Mouse (Mus musculus) ZHBTc4 (cell line): ENCODE measurements around the gene Mrps36.
"Not testable (repeated sequence)": the region's sequence is repeated elsewhere in the genome, so short reads cannot be mapped to it uniquely, and the experiment has no call there.

Experiments
- DNase-seq: peaks from one replicate; pipeline ENCODE4 v3.0.0-alpha.2; 2011; ENCODE audit warnings: low read depth, low spot score

The Mrps36 gene

DNA sequence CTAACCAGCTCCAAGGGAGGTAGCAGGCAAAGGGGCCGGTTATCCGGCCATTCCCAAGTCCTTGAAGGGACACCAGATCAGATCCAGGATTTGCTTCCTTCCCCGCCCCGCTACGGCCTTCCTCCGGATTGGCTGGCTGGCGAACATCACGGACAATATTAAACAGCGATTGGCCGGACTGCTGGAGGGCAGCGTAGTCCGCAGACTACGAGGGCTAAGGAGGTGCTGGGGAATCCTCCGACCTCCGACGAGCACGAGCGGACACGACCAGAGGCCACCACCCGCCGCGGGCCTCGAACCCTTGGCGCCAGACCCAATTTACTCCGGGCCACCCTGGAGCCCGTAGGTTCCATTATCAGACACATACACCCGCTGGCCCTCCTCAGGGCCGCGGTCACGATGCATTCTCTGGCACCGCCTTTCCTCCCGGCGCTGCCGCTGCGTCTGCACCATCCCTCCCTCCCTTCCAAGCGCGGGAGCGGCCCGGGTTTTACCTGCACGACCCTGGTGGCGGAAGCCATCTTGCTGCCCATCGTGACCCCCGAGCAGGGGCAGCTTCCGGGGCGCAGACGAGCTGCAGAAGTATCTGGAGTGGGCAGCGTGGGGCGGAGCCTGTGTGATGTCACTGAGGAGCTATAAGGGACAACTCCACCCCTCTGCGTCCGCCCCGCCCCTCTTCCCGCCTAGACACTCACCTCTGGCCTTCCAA lies at the start of gene Mrps36:
Gene Mrps36 (minus strand): TSS at position 624 of the 709 bp plus-strand sequence.
- DNase-seq = peak; percentile 96

DNA sequence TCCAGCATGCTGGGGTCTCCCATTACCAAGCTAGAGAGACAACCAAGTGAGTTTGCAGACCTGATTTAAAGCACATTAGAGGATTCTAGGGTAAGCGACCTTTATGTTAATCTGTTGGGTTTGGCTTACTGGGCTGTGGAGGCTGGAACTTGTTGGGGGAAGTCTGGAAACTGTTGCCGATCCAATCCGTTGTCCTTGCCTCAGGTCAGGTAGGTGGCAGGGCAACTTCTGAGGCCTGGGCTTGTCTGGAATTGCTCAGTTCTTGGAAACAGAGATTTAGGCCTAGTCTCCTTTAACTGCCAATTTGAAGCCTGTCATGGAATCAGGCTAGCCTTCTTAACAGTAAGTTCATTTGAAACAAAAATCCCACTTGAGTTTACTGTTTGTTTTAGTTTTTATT lies 44.6 kb upstream of the Mrps36 start:
- peak; percentile 51 for DNase-seq

DNA sequence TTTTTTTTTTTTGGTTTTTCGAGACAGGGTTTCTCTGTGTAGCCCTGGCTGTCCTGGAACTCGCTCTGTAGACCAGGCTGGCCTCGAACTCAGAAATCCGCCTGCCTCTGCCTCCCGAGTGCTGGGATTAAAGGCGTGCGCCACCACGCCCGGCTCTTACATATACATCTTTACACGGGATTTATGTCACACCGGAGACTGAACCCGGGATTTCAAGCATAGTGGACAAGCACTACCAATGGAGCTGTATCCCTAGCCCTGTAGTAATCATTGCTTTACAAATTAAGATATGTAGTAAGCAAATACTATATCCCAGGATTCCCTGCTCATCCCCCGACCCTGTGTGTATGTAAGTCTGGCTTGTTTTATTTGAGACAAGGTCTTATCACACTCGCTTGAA lies 43.6 kb upstream of the Mrps36 start:
- DNase-seq = not testable (repeated sequence)

DNA sequence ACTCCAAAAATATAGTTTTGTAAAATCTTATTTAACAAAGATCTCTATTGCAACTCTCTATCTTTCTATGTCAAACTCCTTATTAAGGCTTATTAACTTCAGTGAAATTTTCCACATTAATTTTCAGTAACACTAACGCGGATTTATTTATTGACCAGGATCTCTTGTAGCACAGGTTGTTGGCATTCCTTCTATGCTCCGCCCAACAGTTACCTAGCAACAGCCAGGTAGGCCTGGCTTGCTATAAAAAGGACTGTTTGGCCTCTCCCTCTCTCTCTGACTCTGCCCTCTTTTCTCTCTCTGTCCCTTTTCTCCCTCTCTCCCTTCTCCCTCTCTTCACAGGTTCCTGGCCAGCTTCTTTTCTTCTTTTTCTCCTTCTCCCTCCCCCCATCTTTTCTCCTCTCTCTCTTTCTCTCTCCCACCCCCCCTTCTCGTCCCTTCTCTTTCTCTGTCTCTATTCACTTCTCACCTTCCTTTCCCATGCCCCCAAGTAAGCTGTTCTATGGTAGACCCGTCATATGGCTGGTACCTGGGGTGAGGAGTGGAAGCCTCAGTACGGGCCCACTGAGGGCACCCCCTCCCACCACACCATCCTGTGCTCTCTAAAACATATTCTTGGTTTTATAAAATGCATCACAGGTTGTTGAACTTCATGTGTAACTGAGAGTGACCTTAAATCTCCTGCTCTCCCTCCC lies 43.0 kb upstream of the Mrps36 start:
- DNase-seq = peak; percentile 63

DNA sequence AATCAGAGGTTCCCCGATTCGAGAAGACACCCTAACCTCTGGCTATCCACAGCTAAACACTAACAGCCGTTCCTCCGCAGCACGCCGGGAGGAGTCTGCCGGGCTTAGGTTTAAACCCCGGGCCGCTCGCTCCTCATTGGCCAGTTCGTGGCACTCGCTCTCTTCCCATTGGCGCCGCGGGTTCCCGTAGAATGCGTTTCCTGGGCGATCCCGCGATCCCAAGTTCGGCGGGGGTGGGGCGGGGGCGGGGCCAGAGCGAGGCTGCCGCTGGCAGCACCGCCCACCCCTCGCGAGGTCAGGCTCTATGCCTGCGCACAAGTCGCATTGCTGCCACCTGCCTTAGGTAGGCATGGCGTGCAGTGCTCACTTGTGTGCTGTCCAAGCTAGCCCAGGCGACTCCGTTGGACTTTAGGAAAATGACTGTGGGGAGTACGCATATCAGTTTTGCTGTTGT lies 42.0 kb upstream of the Mrps36 start, which contains the start of gene Ccnb1:
Gene Ccnb1 (minus strand): TSS at position 157 of the 454 bp plus-strand sequence.
- DNase-seq = peak; percentile 99

DNA sequence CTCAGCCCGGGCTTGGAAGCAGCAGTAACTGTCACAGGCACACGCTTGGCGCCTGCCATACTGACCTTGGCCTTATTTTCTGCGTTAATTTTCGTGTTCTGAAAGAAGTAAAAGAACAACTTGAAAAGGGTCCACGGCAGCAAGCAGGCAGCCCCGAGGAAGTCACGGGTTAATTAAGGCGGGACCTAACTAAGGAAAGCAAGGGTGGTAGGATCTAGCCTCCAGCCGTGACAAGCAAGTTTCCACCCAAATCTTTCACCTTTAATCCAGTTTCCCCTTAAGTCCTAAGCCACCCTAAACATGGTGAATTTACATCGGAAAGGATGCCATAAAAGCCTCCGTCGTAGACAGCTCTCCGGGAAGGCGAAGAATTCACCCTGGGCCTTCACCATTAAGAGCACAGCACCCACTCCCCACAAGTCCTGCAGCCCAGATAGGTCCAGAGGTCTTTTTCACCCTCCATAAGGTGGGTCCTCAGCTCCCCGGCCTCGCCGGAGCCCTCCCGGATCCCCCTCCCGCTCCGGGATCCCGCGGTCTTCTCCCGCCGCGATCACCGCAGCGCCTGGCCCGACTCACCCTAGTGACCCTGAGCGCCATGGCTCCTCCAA lies 41.5 kb upstream of the Mrps36 start:
- DNase-seq = peak; percentile 54

DNA sequence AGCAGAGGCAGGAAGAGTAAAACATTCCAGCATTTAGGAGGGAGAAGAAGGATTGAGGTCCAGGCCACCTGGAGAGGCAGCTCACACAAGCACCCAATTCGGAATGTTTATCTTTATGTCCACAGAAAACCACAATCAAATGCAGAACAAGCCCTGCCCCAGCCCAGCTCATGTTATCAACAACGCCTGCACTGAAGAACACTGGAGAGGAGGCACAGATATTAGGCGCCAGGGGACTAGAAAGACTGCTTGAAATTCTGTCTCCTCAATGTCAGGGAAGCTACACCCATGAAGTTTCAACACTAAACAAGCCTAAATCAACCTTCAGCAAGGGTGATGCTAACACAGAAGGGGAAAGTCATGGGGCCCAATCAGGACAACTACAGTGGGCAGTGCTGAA lies 33.0 kb upstream of the Mrps36 start:
- peak; percentile 18 for DNase-seq

DNA sequence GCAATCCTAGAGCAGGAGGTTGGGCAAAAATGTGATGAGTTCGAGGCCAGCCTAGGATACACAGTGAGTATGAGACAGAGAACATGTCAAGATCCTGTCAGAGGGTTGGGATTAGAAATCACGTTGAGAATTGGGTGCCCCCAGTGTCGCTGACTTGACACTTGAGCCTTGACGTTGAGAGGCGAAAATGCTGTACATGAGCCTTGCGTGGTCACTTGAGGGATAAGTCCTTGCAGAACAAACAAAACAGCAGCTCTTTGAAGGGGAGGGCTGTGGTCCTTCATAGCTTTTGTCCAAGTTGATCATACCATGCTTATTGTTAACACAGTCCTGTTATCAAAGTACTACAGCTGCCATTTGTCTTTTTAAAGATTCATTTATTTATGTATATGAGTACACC lies 32.3 kb upstream of the Mrps36 start:
- DNase-seq = peak; percentile 35

DNA sequence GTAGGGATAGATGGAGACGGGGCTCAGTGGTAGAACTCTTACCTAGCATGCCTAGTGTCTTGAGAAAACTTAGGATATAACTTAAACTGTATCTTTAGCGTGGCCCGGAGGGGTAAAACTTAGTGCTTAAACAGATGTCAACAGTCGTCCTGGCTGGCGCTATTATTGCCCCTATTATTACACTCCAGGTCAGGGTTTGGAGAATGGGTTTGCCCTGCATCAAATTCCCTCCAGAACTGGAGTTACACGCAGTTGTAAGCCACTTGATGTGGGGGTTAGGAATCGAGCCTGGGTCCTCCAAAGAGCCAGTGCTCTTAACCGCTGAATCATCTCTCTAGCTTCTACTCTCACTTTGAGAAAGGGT lies 31.6 kb upstream of the Mrps36 start:
- DNase-seq = no peak

DNA sequence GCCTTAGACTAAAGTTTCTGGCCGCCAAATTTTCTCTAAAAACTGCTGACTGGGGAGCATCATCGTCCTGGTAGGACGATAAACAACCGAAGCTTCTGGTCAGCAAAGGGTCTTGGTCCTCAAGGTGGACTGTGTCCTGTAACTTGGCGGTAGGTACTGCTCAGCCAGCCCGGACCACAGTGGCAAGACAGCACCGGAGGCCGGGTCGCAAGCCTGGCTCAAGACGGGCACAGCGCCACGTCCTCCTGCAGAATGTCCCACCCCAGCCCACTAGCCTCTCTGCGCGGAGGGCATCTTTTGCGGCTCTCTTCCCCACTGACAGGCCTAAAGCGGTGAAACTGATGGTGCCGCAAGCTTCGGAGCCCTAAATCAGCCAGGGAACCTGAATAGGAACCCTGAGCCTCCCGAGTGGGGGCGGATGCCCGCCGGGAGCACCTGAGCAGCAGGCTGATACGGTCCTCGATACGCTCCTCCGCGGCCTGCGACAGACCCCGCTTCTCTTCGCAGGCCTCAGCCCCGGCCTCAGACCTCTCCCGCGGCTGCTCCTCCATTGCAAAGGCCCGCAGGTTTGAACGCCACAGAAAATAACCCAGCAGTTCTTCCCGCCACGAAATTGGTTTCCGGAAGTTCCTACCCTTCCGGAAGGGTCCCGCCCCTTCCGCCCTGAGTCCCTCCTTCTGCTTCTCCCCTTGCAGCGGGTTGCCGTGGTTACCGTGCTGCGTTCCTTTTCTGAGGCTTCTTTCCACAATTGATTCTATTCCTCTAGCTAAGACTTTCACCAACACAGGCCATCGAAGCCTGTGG lies 31.0 kb upstream of the Mrps36 start, which contains the start of gene Cenph:
Gene Cenph (minus strand): TSS at position 648 of the 804 bp plus-strand sequence.
- DNase-seq = peak; percentile 97

DNA sequence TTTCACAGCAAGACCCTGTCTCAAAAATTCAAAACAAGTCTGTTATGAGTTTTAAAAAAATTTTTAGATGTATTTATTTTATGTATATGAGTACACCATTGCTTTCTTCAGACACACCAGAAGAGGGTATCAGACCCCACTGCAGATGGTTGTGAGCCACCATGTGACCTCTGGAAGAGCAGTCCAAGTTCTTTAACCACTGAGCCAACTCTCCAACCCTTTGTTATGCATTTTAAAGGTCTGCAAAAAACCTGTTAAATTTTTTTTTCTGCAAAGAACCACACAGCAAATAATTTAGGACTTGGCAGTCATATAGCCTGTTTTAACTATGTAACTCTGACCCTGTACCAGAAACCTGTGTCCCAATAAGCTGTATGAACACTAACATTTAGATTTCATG lies 30.2 kb upstream of the Mrps36 start:
- no peak for DNase-seq

DNA sequence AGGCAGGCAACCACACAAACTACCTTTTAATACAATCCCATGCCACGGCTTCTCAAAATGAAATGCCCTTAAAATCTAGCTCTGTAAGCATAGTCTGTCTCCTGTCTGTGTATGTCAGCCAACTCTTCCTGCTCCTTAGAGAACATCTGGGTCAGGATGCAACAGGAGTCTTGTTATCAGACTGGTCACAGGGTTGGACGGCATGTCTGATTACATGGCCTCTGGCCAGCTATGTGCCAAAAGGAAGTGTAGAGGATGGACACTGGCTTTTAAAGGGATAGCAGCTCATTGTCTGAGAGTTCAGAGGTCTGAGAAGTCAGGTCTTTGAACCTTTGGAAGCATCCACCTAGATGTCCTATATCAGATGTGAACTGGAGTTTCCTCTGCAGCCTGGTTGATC lies 10.9 kb upstream of the Mrps36 start:
- no peak for DNase-seq

DNA sequence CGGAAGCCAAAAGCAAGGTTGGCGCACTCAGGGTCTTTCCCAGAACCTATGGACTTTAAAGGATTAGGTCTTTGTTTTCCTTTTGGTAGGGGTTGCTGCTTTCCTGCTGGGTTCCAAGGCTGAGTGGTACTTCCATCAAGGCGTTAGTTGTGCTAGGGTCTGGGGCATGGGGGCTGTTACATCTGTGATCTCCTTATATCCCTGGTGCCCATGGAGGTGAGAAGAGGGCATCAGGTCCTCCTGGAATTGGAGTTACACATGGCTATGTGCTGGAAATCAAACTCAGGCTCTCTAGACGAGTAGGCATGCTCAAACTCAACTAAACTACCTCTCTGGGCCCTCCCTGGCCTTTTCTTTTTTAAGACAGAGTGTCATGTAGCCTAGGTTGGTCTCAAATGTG lies 9.7 kb upstream of the Mrps36 start:
- no peak for DNase-seq

DNA sequence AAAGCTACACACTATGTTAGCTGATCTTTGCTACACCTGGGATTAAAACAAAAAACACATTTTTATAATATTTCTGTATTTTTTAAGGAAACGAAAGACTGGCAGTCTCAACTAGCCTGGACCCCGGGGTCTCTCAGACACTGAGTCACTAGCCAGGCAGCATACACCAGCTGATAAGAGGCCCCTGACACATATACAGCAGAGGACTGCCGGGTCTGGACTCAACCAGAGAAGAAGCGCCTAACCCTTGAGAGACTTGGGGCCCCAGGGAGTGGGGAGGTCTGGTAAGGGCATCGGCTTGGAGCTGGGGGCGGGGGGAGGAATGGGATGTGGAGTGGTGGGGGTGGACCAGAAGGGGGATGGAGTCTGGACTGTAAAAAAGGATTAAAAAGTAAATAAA lies 8.6 kb upstream of the Mrps36 start:
- no peak for DNase-seq

DNA sequence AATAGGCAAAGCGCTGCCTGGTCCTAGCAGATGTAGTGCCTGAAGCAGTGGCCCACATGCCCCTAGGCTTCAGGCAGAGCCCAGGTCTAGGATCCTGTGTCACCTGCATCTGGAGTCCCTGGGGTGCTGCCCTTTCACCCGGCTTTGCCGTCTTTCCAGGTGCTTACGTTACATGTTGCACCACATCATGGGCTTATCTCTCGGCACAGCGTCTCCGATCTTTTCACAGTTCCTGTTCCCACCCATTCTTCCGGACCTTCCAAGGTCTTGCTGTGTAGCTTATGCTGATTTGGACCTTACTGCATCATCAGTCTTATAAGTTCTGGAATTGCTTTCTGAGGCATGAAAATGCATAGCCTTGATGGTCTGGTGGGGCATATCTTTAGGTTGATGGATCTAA lies 8.1 kb upstream of the Mrps36 start:
- no peak for DNase-seq

DNA sequence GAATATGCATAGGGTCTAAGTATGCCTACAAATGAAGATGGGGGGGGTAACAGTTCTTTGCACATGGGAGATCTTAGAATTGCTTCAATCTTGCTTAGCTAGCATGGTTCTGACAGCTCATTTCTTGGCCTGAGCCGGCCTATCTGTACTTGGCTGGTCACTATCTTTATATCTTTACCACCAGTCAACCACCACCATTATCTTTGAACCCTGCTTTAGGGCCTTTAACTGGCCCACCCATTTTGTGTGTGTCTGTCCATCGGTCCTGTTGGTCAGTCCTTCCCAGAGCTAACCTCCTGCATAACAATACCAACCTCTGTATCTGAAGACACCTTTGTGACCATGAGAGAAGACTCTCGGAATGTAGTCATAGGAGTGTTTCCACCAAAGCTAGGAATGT lies 6.9 kb upstream of the Mrps36 start:
- DNase-seq = no peak

DNA sequence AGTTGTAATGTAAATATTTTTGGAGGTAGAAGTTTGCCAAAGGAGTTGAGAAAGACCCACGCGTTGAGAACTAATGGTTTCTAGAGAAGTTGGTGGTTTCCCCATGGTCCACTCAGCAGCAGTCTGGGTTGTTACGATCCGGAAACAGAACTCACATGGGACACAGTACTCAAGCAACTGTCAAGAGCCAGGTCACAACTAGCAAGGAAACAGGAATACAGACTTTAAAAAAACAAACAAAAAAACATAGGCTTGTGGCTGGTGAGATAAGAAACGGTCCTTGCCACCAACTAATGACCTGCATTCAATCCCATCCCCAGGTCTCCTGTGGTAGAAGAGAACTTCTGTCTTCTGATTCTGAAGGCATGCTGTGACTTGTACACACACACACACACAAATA lies 6.3 kb upstream of the Mrps36 start:
- no peak for DNase-seq

DNA sequence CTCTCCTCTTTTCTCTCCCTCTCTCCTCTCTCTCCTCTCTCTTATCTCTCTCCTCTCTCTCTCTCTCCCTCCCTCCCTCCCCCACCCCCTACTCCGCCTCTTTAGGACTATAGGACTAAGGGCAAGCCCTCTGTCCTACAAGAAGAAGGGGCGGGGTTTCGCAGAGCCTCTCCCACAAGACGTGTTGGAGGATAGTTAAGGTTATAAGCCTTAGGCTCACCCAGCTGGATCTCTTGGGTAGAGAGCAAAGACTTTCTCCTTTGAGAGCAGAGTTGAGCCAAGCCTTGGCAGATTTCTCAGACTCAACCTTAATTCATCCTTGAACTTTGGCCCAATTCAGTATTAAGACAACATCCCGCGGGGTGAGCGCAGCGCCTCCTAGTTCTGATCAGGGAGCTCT lies 4.2 kb upstream of the Mrps36 start:
- peak; percentile 85 for DNase-seq

DNA sequence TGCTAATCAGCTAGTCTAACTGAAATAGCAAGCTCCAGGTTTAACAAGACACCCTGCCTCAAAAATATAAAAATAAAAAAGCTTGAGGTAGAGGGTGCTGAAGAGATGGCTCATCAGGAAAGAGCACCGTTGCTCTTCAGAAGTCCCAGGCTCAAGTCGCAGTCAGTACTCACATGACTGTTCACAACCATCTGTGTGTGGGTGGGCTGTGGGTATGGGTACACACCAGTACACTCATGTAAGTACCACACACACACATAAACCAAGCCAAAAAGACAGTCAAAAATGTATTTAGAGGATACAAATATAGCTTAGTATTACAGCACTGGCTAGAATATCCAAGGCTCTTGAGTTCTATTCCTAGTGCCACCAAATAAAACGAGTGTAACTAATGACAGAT lies 1.6 kb upstream of the Mrps36 start:
- DNase-seq = no peak

DNA sequence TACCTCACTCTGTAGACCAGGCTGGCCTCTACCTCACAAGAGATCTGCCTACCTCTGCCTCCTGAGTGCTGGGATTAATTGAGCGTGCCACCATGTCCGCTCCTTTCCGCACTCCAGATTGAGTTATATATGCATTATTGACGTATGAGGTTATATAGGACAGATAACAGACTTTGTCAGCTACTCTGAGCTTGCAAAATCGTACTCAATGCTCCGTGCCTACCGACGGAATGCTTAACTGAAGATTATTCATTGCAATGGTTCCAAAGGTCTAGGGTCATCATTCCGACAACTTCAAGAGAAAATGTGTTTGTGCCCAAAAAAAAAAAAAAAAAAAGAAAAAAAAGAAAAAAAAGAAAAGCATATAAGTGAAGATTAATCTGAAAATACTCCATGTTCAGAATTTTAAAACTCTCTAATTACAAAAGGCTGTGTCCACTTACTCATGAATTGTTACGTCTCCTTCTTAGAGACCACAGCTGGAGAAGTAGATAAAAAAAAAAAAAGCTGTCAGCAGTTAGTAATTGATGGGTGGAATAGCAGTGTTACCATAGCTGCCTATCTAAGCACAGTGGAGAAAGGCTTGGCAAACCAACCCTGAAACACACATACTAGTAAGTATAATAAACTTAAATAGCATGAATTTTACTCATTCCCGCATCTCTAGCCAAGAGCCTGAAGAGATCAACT lies 968 bp downstream of the Mrps36 start:
- DNase-seq = no peak

DNA sequence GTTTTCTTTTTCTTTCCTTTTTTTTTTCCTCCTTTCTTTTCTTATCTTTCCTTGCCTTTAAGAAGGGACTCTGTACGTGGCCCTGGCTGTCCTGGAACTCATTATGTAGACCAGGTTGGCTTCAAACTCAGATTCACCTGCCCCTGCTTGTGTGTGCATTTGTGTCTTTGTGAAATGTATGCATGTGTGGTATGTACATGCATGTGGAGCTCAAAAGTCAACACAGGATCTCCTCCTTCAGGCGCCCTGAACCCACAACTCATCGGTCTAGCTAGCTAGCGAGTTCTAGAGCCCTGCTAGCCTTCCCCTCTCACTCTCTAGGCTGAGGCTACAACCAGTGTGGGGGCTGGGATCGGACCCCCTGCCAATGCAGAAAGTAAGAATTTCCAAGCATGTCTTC lies 1.6 kb downstream of the Mrps36 start:
- no peak for DNase-seq
